Mouse (Mus musculus) right cerebral cortex, adult 18-20 months (tissue): ENCODE measurements around the gene Ski.
A peak's percentile ranks its signal among the peaks of the same experiment; 100 is the strongest.

Experiments used
- DNase-seq: peaks from one replicate; pipeline ENCODE4 v3.0.0; 2022; ENCODE audit warnings: mixed read lengths

Ski gene

DNA sequence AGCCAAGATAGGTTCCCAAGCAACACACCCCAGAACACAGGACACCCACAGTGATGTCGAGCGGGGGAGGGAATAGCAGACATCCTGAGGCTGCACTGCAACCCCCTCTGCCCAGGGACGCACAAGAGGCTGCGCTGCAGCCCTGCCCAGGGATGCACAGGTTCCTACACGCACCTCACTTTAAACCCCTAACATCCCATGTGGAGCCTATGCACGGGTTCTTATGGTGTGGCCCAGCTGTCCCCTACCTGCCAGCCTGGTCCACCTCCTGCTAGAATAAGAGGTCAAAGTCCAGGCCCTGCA, 8.7 kb downstream of the Ski start:
- DNase-seq: no peak

DNA sequence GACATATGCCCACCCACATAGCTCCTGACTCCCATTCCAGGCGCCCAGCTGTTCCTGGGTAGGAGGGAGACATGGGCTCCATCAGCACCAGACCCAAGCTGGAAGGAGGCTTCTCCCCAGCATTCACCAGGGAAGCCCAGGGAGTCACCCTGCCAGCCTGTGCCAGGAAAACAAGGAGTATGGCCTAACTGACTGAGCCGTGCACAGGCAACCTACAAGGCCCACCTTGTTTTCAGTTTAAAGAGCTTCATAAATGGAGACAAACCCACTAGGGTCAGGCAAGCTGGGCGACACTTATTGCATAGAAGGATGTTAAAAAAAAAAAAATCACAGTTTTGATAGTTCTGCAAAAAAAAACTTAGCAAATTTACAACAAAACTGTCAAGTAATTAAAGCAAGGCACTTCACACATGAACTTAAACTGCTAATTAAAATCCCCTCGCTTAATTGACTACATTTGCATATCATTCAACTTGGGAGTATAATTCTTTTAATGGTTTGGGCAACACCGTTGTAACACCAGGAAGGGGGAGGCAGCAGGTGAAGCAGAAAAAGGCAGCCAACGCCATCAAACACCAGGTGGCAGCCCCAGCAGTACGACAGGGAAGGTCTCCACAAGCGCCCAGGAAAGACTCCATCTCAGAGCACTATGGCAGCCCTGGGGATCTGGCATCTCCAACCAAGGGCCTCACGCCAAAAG, 9.2 kb downstream of the Ski start:
- DNase-seq: peak; percentile 57

DNA sequence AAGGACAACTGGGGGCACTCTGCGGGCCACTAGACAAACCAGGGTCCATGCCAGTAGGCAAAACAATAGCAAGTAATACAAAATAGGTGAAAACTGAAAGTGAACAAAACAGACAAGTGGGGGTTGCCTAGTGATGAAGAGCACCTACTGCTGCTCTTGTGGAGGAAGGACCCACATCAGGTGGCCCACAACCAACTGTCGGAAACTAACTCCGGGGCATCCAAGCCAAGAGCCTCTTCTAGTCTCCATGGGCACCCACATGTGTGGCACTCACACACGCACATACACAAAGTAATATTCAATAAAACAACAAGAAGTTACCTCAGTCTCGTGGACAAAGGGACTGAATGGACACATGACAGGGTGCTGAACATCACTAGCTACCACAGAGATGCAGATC, 12.9 kb downstream of the Ski start:
- no peak for DNase-seq

DNA sequence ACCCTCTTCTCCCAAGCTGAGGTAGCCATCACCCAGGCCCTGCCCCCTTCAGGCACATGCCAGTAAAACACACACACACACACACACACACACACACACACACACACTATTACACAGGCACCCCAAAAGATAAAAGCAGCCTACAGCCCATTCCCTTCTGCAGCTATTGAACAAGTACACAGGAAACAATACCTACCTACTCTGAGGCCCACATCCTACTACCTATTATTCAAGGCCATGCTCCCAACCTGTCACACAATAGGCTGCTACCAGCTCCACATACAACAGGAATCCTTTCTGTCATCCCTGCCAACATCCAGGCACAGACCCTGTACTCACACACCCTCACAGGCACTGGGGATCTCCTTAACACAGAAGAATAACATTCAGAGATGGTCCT, 13.3 kb downstream of the Ski start:
- DNase-seq: no peak

DNA sequence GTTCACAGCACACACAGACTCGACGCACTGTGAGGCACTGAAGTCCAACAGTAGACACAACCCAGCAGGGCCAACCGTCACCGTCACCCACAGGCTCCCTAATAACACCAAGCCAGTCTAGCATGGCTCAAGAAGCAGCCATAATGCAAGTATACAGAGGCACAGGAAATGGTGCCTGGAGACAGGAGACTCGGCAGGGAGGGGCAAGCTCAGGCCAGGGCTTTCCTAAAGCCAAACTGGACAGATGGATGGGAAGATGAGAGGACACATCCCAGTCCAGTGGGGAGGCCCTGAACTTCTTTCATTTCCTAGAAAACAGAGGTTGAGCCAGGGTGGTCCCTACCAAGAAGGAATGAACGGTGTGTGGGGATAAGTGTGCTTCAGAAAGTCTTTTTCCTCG, 13.8 kb downstream of the Ski start:
- no peak for DNase-seq

DNA sequence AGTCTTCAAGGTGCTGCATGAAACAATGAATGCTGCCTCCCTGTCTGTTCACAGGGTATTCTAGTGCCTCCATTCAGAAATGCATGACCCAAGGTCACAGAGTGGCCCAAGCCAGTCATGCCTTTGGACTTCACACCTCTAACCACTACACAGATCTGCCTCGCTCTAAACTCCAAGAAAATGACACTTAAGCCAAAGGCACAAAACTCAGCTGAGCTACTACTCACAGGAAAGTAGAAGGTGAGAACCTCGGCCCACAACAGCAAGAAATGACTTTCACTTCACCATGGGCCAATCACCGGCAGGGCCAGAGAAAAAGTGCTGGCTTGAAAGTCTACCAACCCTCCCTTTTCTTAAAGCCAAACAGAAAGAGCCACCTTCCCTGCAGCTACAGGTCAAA, 14.6 kb downstream of the Ski start:
- no peak for DNase-seq

DNA sequence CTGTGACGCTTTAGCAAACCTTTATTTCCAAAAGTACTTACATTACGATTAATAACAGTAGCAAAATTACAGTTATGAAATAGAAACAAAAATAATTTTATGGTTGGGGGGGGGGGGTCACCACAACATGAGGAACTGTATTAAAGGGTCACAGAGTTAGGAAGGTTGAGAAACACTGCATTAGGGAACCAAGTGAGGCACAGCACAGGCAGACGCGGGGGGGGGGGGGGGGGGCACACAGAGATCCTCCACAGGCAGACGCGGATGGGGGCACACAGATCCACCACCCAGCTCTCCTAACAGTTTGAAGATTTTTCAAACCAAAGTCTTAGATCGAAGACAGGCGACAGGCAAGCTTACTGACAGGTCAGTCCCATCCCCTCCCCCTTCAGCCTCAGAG, 15.9 kb downstream of the Ski start:
- no peak for DNase-seq

DNA sequence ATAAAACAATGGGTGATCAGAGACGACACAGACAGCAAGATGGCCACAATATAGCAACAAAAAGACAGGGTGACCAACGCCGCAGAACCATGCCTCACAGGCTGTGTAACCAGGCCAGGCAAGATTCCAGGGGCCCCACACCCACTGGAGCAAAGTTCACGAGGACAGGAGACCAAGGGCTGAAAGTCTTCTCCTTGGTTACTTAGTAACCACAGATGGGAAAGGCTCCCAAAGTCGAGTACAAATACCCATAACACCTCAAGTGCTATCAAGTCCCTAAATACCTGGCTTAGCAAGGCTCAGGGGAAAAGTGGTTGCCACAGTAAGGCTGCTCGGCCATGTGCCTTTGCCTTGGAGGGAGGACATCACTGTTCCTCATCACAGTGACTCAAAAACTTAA, 16.5 kb downstream of the Ski start:
- no peak for DNase-seq

DNA sequence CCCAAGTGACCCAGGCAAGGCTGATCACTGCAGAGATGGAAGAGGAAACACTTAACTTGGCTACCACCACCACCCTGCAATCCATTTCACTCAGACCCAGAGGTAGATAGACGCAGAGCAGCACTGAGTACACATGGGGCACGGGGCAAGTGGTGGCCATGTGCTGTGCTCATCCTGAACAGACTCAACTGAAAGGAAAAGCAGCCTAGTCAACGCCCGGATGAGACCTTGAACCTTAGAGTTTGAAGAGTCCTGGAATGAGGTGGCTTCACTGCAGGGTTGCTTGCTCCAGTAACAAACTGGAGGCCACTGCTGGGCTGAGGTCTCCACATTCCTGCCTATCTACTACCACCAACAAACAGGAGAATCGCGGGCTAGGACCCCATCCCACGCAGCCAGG, 20.6 kb downstream of the Ski start:
- no peak for DNase-seq

DNA sequence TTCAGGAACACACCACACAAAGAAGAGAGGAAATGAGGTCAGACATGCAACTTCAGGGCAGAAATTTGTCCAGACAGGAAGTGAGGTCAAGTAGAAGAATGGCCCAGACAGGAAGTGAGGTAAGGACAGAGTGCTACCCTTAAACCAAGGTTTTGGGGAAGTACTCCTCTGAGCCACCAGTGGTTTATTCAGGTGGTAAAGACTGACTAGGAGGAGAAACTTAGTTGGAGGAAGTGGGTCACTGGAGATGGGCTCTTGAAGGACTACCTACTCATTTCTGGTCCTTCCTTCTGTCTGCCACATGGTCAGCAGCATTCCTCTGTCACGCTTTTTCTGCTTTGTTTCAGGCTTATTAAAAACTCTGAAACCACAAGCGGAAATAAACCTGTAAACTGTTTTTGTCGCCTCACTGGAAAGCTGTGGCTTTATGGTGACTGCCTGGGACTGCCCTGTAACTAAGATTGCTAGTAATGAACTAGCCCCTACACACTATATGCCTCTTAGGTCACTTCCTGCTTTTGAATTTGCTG, 21.5 kb downstream of the Ski start:
- no peak for DNase-seq

DNA sequence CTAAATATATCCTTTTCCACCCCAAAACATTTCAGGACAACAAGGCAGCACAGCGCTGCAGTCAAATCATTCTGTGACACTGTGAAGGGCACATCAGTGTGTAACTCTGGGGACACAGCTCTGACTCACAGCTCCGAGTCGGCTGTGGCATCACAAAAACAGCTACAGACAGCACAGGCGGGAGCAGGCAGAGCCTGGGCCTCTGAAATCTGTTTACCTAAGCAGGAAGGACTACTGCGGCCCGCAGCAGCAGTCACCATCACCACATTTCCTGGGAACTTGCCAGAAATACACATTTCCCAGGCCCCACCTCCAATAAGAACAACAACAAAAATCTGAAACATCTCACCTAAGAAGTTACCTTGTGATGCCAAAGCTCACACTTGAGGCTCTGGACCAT, 24.7 kb downstream of the Ski start:
- DNase-seq: no peak

DNA sequence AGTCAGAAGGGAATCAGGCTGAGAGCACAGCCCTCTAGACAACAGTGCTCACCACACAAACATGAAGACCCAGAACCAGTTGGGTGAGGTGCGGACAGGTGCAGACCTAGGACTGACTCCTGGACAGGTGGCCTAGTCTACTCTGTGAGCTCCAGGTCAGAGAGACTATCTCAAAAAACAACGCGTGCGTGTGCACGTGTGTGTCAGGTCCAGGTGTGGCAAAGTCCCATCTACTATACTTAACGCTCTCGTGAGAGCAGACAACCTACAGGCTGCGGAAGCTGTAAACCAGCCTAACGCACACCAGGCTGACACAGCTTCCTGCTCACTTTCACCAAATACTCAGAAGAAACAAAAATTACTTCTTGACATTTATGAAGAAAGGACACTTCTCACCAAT, 27.2 kb downstream of the Ski start:
- DNase-seq: no peak

DNA sequence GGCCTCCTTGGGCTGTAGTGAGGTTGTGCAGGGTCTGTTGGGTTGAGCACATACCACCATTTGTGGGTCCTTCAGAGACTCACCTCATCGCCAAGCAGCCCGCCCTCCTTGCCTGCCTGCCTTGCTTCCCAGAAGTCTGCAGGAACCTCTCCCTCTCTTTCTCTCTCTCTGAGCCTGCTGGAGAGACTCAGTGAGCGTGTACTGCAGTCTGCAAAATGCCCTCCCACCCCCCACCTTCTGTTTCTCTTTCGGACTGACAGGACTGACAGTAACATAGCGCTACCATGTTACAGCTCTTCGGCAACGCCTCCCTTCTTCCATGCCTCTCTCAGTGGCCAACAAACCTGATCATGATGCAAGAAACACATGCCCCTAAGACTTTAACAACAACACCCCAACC, 32.1 kb downstream of the Ski start:
- DNase-seq: no peak

DNA sequence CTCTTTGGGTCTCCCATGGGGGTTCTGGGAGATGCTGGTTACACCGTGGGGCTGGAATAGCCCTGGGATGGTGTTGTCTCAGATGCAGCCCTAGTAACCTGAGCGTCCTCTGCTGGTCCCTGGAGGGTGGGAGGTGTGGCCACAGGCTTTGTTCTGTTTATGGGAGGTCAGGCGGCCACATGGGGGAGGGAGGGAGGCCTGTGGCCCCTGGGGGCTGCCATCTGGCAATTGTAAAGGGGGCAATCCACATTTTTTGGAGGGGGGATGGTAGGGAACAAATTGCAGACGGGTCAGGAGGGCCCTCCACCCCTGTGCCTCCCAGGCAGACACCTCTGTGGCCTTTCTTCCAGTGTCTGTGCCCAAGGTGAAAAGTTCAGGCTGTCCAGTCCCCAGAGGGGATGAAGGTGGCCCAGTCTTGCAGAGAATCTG, 32.7 kb downstream of the Ski start:
- DNase-seq: no peak

DNA sequence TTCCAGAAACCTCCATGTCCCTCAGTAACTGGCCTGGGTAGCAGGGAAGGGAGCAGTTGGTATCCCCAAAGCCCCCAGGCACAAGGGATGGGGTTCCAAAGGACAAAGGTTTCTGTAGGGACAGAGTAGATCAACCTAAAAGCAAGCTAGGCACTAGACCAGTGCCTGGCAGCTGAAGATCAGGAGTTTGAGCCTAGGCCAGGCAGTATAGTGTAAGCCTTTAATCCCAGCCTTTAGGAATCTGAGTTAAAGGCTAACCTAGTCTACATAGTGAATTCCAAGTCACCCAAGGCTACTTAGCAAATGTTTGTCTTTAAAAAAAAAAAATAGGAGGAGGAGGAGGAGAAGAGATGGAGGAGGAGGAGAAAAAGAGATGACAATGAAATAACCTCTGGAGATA, 33.6 kb downstream of the Ski start:
- no peak for DNase-seq

DNA sequence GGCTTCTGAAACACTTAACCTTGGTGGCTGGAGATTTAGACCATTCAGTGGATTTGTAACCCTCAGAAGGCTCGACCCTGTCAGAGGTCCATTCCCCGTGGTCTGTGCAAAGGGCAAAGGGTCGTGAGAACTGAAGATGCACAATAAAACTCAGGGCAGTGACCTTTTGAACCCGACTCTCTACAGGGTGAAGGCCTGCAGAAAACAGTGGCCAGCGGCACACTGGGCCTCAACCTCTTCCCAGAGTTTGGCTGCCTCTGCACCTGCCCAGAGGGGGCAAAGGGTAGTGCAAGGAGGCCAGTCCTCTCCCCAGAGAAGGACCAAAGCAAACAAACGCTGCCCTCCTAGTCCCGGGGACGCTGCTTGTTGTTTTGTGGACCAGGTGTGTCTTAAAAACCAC, 34.1 kb downstream of the Ski start:
- DNase-seq: no peak

DNA sequence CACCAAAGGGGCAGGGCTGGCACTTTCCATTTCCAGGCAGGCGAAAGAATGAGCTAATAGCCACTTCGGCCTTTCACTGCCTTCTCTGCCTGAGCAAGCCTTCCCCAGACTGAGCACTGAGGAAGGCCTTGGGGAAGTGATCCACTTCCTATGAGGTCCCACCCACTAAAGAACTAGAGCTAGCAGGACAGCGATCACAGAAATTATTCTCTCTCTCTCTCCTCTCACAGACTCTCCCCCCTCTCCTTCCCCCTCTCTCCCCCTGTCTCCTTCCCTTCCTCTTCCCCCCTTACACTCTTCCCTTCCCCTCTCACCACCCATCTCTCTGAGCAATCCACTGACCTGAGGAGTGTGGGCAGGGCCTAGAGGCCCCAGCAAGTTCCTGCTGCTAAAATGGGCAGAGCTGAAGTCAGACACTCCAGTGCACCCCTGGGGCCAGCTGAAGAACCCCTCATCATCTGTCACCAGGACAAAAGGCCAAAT, 35.2 kb downstream of the Ski start:
- no peak for DNase-seq

DNA sequence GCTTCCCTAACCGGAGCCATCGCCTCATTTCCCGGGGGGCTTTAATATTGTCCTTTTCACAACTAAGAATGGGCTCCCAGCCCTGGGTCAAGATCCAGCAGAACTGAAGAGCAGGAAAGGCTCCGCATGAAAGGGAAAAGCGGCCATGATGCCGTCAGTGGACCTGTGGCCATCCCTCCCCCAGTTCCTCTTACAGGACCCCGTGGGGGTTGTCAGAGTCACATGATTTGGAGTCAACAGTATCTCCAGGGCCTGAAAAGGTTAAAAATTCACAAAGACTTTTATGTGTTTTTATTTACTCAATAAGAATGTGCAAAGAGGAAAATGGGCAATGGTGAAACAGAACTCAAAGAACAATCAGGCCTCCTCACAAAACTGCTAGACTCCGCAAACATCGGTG, 36.5 kb downstream of the Ski start:
- no peak for DNase-seq

DNA sequence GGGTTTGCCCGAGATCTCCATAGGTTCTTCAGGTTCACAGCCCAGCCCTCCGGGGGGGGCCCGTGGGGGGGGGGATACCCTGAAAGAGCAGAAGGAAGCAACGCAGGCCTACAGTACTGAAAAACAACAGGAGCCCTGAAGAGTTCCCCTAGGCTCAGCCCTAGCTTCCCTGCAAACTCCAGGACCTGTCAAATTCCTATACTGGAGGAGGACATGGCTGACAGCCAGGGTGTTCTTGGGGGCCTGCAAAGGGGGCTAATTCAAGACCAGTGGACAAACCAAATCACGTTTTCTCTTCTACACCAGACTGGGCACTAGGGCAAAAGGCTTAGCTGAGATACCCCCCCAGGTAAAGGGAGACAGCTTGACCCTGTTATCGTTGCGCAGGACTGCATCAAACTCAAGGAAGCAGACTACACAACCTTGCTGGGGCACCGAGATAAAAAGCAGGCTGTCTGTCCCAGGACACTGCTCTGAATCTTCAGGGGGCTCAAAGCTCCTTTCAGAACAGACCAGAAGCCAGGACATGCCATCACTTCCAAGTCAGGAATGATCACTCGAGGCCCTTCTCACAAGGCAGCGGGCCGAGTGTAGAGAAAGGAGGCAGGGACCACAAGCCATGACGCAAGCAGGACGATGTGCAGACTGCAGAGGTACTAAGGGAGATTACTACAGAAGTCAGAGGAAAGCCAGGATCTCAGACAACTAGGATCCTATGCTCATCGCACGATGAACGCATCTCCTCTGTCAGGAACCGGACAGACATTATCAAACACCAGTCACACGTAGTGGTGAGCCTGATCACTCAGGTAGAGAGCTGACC, 37.9 kb downstream of the Ski start:
- DNase-seq: no peak

DNA sequence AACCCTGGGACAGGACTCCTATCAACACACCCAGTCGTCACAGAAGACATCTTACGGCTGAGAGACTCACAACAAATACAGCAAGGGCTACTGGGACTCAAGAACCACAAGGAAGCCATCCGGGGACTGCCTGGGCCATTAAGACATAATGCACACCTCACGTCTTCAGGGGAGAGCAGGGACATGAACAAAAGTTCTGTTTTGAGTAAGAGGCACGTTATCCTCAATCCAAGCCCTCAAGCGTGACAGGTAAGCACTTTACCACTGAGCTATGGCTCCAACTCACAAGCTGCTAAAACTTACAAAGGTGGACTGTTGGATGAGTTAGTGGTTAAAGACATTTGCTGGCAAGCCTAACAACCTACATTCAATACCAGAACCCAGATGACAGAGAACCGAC, 39.2 kb downstream of the Ski start:
- no peak for DNase-seq

DNA sequence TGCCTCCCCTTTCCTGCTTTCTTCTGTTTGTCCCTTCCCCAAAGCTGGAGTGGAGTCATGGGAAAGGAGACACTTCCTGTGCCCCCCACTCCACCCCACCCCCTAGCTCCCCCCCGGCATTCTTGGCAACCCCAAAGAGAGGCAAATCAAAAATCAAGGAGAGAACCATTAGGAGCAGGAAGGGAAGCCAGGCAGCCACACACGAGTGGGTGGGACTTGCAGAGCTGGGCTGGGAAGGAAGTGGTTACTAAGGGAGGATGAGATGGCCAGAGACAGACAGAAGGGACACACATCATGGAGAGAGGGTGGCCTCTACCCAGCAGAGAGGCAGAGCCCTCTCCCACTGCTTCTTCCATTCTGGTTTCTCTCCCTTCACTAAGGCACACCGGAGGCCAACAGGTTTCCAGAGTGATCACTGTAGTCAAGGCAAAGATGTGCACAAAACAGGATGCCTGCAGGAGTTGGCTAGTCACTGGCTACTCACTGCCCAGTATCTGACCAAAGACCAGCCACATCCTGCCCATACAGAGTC, 43.3 kb downstream of the Ski start:
- DNase-seq: no peak

DNA sequence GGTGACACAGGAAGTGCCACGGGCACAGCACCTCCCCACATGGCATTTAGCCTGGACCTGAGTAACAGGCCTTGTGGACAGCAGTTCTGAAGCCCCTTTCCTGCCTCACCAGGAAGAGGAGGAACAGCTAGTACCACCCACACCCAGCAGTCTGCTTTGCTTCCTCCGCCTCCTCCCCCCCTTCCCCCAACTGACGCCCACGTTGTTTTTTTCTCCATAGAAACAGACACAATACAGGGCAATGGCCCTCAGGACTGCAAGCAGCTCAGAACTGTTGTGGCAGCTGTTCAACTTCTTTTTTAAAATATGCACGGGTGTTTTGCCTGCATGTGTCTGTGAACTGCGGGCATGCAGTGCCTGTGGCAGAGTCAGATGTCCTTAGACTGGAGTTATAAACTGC, 44.1 kb downstream of the Ski start:
- DNase-seq: peak; percentile 46

DNA sequence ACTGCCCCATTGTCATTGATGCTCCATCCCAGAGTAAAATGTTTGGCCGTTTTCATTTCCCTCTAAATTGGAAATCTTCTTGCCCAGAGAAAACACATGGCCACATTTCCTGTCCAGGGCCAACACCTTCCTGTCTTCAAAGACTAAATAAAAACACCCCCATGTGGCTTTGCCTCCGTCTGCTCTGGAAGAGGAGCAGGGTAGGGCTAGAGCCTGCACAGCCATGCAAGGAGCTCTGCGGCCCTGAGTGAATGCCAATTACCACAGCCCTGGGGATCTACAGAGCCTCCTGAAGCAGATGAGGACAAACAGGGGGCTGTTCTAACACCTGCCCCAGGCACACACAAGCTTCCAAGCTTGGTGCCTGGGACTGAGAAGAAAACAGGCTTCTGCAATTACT, 46.2 kb downstream of the Ski start:
- DNase-seq: no peak
